12 mouse cellular contexts compared by ENCODE assay signal in the genomic region with DNA sequence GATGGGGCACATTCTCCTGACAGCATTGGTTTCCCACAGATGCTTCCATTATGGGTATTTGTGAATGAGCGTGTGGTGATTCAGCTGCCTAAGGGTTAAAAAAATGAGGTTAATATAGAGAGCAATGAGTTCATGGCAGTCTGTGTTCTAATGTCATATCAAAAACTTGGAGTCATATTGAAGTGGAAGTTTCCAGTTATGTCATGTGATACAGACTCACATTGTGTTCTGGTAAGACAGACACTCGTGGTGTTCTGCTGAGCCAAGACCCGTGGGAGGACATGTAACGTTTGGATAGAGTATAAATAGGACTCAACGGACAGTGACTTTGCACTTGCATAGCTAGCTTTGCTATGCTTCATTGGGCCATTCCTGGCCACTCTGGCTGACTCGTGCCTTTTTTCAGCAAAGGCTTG.
DNase-seq lines count a peak whose midpoint lies in the region; ATAC-seq lines count a peak whose summit lies in the region.
"Had no signal": no experiment of that assay in that cellular context is flagged by ENCODE, and none has a peak within 500 bp of the region (broad histone marks: within the 10 kb centered on the region; RNA-seq: fewer than 3 reads in every experiment).

No protein-coding gene starts in this region.

- no peaks in the 10 kb centered on the region for H3K27me3 ChIP-seq in neural tube, embryonic 11.5 days (ENCODE audit: control insufficient read depth, insufficient read depth, low read length)
- H3K27me3 ChIP-seq: midbrain, embryonic 13.5 days had no signal

- 60% methylated on average over 6 of the region's 6 CpGs for WGBS in neural tube, embryonic 11.5 days

- no peaks in the 10 kb centered on the region for H3K4me1 ChIP-seq in neural tube, embryonic 11.5 days (ENCODE audit: control insufficient read depth, insufficient read depth, low read length)
- H3K4me1 ChIP-seq: limb, embryonic 10.5 days; midbrain, embryonic 13.5 days had no signal

- H3K9ac ChIP-seq in neural tube, embryonic 11.5 days (ENCODE audit: low read length): no peak overlapping the region
- H3K9ac ChIP-seq: midbrain, embryonic 13.5 days had no signal

- intact Hi-C loops in heart, postnatal 36 days (cut with DNase I): no loop called here

- no peaks in the 10 kb centered on the region for H3K36me3 ChIP-seq in neural tube, embryonic 11.5 days (ENCODE audit: control insufficient read depth, insufficient read depth, low read length)
- H3K36me3 ChIP-seq: limb, embryonic 10.5 days; midbrain, embryonic 13.5 days had no signal

- ATAC-seq in neural tube, embryonic 11.5 days (ENCODE audit: insufficient read depth, low FRiP score, low TSS enrichment): peak; percentile 51
- ATAC-seq: intestine, embryonic 16.5 days; midbrain, embryonic 13.5 days had no signal

- H3K9me3 ChIP-seq in neural tube, embryonic 11.5 days (ENCODE audit: control insufficient read depth, low read length): no peaks in the 10 kb centered on the region
- H3K9me3 ChIP-seq: limb, embryonic 10.5 days; midbrain, embryonic 13.5 days had no signal

- no peak overlapping the region for H3K4me3 ChIP-seq in neural tube, embryonic 11.5 days (ENCODE audit: low read depth, low read length)
- H3K4me3 ChIP-seq: limb, embryonic 10.5 days; midbrain, embryonic 13.5 days had no signal

- no peak overlapping the region for H3K4me2 ChIP-seq in neural tube, embryonic 11.5 days (ENCODE audit: low read depth)
- H3K4me2 ChIP-seq: midbrain, embryonic 13.5 days had no signal

- no peak overlapping the region for H3K27ac ChIP-seq in neural tube, embryonic 11.5 days (ENCODE audit: low read depth, low read length)
- H3K27ac ChIP-seq: limb, embryonic 10.5 days; midbrain, embryonic 13.5 days had no signal

- DNase-seq in kidney, adult 8-10 months: peak; percentile 0 to 2
- DNase-seq in kidney, adult 11 months: no peak
- DNase-seq in brain, adult 2 months (ENCODE audit: low read depth, low spot score): peak; percentile 57
- peak; percentile 7 to 15 for DNase-seq in heart, postnatal 36 days
- DNase-seq in neural tube, embryonic 11.5 days (ENCODE audit: low spot score): peak; percentile 34
- DNase-seq in thymus, postnatal 25 days: no peak
- DNase-seq in cerebellum, postnatal 4 days (ENCODE audit: low spot score in 2 of 2): no peak
- DNase-seq: lung, adult 2 months; right cerebral cortex, postnatal 25 days had no signal

Comparison
In these comparisons a context has a peak if more than half of its experiments do, and no peak if none do; other contexts are left out.
1. DNase-seq: peak in kidney, adult 8-10 months (2 of 2), brain, adult 2 months (single experiment), heart, postnatal 36 days (2 of 2) and neural tube, embryonic 11.5 days (single experiment); none in kidney, adult 11 months (single experiment), thymus, postnatal 25 days (single experiment) and cerebellum, postnatal 4 days (0 of 2).